Mouse (Mus musculus) lung, postnatal 0 days (tissue): ENCODE results near the gene Map4k1.

Experiments
- CTCF ChIP-seq: IDR thresholded peaks from 2 replicates; pipeline ENCODE4 v1.5.1; 2016; ENCODE audit warnings: antibody characterized with exemption, mild to moderate bottlenecking
- EP300 ChIP-seq: IDR thresholded peaks from 2 replicates; pipeline ENCODE4 v1.6.1; 2016; ENCODE audit warnings: antibody characterized with exemption, mild to moderate bottlenecking, control low read depth

DNA sequence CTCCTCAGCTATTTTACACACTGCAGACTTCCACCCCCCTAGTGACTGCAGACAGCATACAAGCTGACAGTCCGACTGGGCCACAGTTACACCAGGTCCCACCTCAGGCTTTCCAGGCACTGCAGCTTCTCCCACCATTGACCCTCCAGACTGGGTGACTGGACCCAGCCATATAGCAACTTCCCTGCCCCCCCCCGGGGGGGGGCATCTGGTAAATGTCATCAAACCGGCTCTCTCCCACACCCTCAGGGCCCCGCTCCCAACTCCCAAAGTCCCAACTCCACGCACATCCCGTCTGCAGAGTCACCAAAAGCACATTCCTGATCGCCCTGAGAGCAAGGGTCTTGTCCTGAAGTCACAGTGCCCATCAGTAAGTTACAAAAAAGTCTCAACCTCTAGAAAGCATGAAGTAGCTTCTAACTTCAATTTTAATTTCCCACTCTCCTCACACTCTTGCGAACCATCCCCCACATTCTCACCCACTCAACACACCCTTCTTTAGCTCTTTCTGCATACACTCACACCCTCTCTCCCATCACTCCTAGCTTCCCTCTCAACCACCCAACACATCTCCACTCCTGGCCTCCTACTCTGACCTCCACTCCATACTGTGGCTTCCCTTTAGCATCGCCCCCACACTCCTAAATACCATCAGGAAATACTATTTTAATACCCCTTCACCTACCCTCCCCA is 21.4 kb upstream of the Map4k1 start:
- TF ChIP-seq CTCF (no peak), EP300 (no peak; the same call in 1 of the 2 replicates)
